Mouse (Mus musculus) testis, postnatal 10 days (tissue): ENCODE data around the gene 5830411N06Rik.

Experiments
- DNase-seq: peaks from one replicate; pipeline ENCODE4 v3.0.0; 2021; ENCODE audit warnings: low spot score

Gene 5830411N06Rik

GRCm38 (mm10) chr7:140247216-140247615 lies at the start of gene 5830411N06Rik:
Gene 5830411N06Rik, plus strand, starts transcription at chr7:140247284.
- DNase-seq, result no peak

- DNase-seq, result no peak
These were observed 46.0 kb upstream of the 5830411N06Rik start for GRCm38 (mm10) chr7:140201090-140201489.

- no peak for DNase-seq
These were observed 41.2 kb upstream of the 5830411N06Rik start, which contains the start of gene Olfr524 for GRCm38 (mm10) chr7:140205864-140206263. Gene Olfr524, minus strand, starts transcription at chr7:140205964.

- no peak for DNase-seq
These were observed 40.2 kb upstream of the 5830411N06Rik start for GRCm38 (mm10) chr7:140206904-140207303.

- no peak for DNase-seq
These were observed 38.9 kb upstream of the 5830411N06Rik start for GRCm38 (mm10) chr7:140208153-140208552.

GRCm38 (mm10) chr7:140208677-140209076 lies 38.4 kb upstream of the 5830411N06Rik start:
- DNase-seq, result no peak

GRCm38 (mm10) chr7:140213841-140214240 lies 33.2 kb upstream of the 5830411N06Rik start:
- no peak for DNase-seq

GRCm38 (mm10) chr7:140217967-140218366 lies 29.1 kb upstream of the 5830411N06Rik start, which contains the start of gene Cd163l1:
Gene Cd163l1, plus strand, starts transcription at chr7:140218267.
- no peak for DNase-seq

- DNase-seq, result no peak
These were observed 27.8 kb upstream of the 5830411N06Rik start for GRCm38 (mm10) chr7:140219268-140219667.

- no peak for DNase-seq
These were observed 26.7 kb upstream of the 5830411N06Rik start for GRCm38 (mm10) chr7:140220375-140220774.

GRCm38 (mm10) chr7:140224209-140224608 lies 22.9 kb upstream of the 5830411N06Rik start:
- DNase-seq, result no peak

- no peak for DNase-seq
These were observed 18.6 kb upstream of the 5830411N06Rik start for GRCm38 (mm10) chr7:140228476-140228875.

GRCm38 (mm10) chr7:140231026-140231425 lies 16.1 kb upstream of the 5830411N06Rik start:
- DNase-seq, result no peak

GRCm38 (mm10) chr7:140233696-140234095 lies 13.4 kb upstream of the 5830411N06Rik start:
- DNase-seq, result no peak

- DNase-seq, result no peak
These were observed 6.8 kb downstream of the 5830411N06Rik start for GRCm38 (mm10) chr7:140253780-140254299.

- no peak for DNase-seq
These were observed 48.7 kb downstream of the 5830411N06Rik start for GRCm38 (mm10) chr7:140295746-140296145.

GRCm38 (mm10) chr7:140296876-140297275 lies 49.8 kb downstream of the 5830411N06Rik start:
- no peak for DNase-seq

- no peak for DNase-seq
These were observed 52.3 kb downstream of the 5830411N06Rik start for GRCm38 (mm10) chr7:140299416-140299815.

GRCm38 (mm10) chr7:140319861-140320385 lies 72.8 kb downstream of the 5830411N06Rik start:
- DNase-seq, result no peak

GRCm38 (mm10) chr7:140320558-140320957 lies 73.5 kb downstream of the 5830411N06Rik start, which contains the start of gene Olfr525:
Gene Olfr525, plus strand, starts transcription at chr7:140320858.
- no peak for DNase-seq

GRCm38 (mm10) chr7:140321135-140321534 lies 74.1 kb downstream of the 5830411N06Rik start:
- no peak for DNase-seq

GRCm38 (mm10) chr7:140329766-140330304 lies 82.8 kb downstream of the 5830411N06Rik start:
- no peak for DNase-seq

GRCm38 (mm10) chr7:140333717-140334116 lies 86.6 kb downstream of the 5830411N06Rik start, which contains the start of gene Olfr527:
Gene Olfr527, plus strand, starts transcription at chr7:140334017.
- DNase-seq, result no peak
